Comparison of ENCODE assay signal across 9 mouse cellular contexts in the genomic region with DNA sequence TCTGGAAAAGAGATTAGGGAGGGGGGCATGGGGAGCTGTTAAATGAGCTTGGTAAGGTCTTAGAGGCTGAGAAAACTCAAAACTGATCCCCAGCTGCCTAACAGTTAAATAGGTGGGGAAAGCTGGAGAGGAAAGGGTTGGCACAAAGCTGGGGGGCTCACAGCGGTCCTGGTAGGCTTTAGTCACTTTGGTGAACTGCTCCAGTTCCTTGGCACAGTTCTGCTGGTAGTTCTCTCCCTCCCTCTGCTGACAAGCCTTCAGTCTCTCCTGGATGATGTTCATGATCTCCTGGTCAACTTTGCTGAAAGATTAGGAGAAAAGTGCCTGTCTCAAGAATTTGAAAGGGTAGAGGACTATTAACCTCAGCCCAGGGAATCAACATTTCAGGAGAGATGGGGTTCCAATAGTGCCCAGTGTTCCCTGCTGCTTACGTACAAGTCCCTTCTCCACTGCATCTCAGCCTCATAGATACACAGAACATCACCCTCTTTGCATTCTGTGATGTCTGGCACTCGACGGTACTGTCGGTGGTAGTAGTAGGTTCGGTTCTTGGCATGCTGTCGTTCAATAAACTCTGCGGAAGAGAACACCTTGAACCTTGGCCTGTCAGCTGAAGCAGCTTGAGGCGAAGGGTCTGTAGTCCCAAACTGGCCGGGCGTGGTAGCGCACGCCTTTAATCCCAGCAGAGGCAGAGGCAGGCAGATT. TPM values are rescaled to one million over a fixed set of nuclear protein-coding genes. Genes with fewer than 3 reads are reported as not detected.
DNase-seq lines count a peak whose midpoint lies in the region; ATAC-seq and TF ChIP-seq lines count a peak whose summit lies in the region.
"Had no signal": no experiment of that assay in that cellular context is flagged by ENCODE, and none has a peak within 500 bp of the region (broad histone marks: within the 10 kb centered on the region; RNA-seq: fewer than 3 reads in every experiment).

No protein-coding gene starts in this region.

- H3K27me3 ChIP-seq in lung, embryonic 15.5 days, result no peaks in the 10 kb centered on the region
- H3K27me3 ChIP-seq in lung, postnatal 0 days (replicated peaks; ENCODE audit: insufficient read depth, low read length), result no peaks in the 10 kb centered on the region
- no peaks in the 10 kb centered on the region for H3K27me3 ChIP-seq in embryonic facial prominence, embryonic 14.5 days (replicated peaks; ENCODE audit: control insufficient read depth, insufficient read depth, low read length)
- no peaks in the 10 kb centered on the region for H3K27me3 ChIP-seq in limb, embryonic 14.5 days (ENCODE audit: control insufficient read depth, insufficient read depth, low read length)
- no peaks in the 10 kb centered on the region for H3K27me3 ChIP-seq in stomach, embryonic 14.5 days (ENCODE audit: control insufficient read depth, insufficient read depth, low read length)

- TF ChIP-seq POLR2A in limb, embryonic 14.5 days (IDR thresholded peaks at IDR 0.05; ENCODE audit: borderline replicate concordance, extremely low read depth, insufficient read depth, insufficient read length), result no peak

- H3K4me3 ChIP-seq in lung, embryonic 15.5 days, result peak overlapping the region; percentile 84; the same call in 1 of the 2 replicates
- no peak overlapping the region for H3K4me3 ChIP-seq in lung, postnatal 0 days (ENCODE audit: low read depth, low read length)
- peak overlapping the region; percentile 70; the same call in 1 of the 2 replicates for H3K4me3 ChIP-seq in embryonic facial prominence, embryonic 14.5 days (ENCODE audit: low read depth, low read length)
- peak overlapping the region; percentile 90 for H3K4me3 ChIP-seq in limb, embryonic 14.5 days (replicated peaks; ENCODE audit: low read length)
- peak overlapping the region; percentile 78; the same call in 1 of the 2 replicates for H3K4me3 ChIP-seq in stomach, embryonic 14.5 days (ENCODE audit: low read depth, low read length)

- 0 out of 2 replicates have a peak overlapping the region, but pooled peaks have one; percentile 12 for H3K9ac ChIP-seq in lung, embryonic 15.5 days
- H3K9ac ChIP-seq in lung, postnatal 0 days (replicated peaks; ENCODE audit: low read depth), result no peak overlapping the region
- peak overlapping the region; percentile 14 for H3K9ac ChIP-seq in embryonic facial prominence, embryonic 14.5 days (ENCODE audit: low read depth, low read length)
- no peak overlapping the region for H3K9ac ChIP-seq in limb, embryonic 14.5 days (ENCODE audit: low read depth, low read length, severe bottlenecking)
- no peak overlapping the region for H3K9ac ChIP-seq in stomach, embryonic 14.5 days (replicated peaks; ENCODE audit: low read depth, low read length)

- 0 out of 2 replicates have a peak overlapping the region, but pooled peaks have one; percentile 0 for H3K27ac ChIP-seq in lung, embryonic 15.5 days
- no peak overlapping the region for H3K27ac ChIP-seq in lung, postnatal 0 days (ENCODE audit: low read length)
- no peak overlapping the region for H3K27ac ChIP-seq in embryonic facial prominence, embryonic 14.5 days (replicated peaks; ENCODE audit: low read depth, low read length)
- no peak overlapping the region for H3K27ac ChIP-seq in limb, embryonic 14.5 days (replicated peaks; ENCODE audit: low read depth, low read length)
- no peak overlapping the region for H3K27ac ChIP-seq in stomach, embryonic 14.5 days (ENCODE audit: low read length)

- TF ChIP-seq CTCF in lung, postnatal 0 days (IDR thresholded peaks at IDR 0.05), result no peak

- H3K4me2 ChIP-seq in lung, embryonic 15.5 days, result peak overlapping the region; percentile 81
- H3K4me2 ChIP-seq in lung, postnatal 0 days (replicated peaks; ENCODE audit: low read depth, low read length), result no peak overlapping the region
- H3K4me2 ChIP-seq in embryonic facial prominence, embryonic 14.5 days (ENCODE audit: low read depth, low read length), result peak overlapping the region; percentile 75
- peak overlapping the region; percentile 79; the same call in 1 of the 2 replicates for H3K4me2 ChIP-seq in limb, embryonic 14.5 days (replicated peaks; ENCODE audit: low read depth, low read length, severe bottlenecking)
- peak overlapping the region; percentile 84; the same call in 1 of the 2 replicates for H3K4me2 ChIP-seq in stomach, embryonic 14.5 days (replicated peaks; ENCODE audit: low read depth, low read length)

- intact Hi-C loops in gastrocnemius, postnatal 14 days (cut with DNase I; ENCODE audit: low total_unique reads), result no loop called here

- DNase-seq in lung, postnatal 0 days (ENCODE audit: low spot score), result no peak
- DNase-seq in embryonic facial prominence, embryonic 14.5 days (ENCODE audit: low spot score), result no peak
- no peak for DNase-seq in limb, embryonic 14.5 days (ENCODE audit: low spot score)
- DNase-seq in gastrocnemius, postnatal 14 days, result no peak
- no peak for DNase-seq in retina, postnatal 1 day
- DNase-seq in left cerebral cortex, adult 9 months (ENCODE audit: low spot score in 2 of 2), result no peak
- DNase-seq: cerebellum, postnatal 25 days had no signal

- ATAC-seq in lung, embryonic 15.5 days (ENCODE audit: borderline replicate concordance, extremely low read depth, low FRiP score, low TSS enrichment), result no peak
- no peak for ATAC-seq in lung, postnatal 0 days
- no peak for ATAC-seq in embryonic facial prominence, embryonic 14.5 days (ENCODE audit: low read depth)
- ATAC-seq in limb, embryonic 14.5 days (ENCODE audit: low FRiP score, low read depth), result no peak
- ATAC-seq in stomach, embryonic 14.5 days (ENCODE audit: insufficient number of reproducible peaks, insufficient read depth, low FRiP score, low read depth), result no peak

- 27% methylated on average over 13 of the region's 13 CpGs for WGBS in lung, embryonic 15.5 days
- 31% methylated on average over 13 of the region's 13 CpGs for WGBS in lung, postnatal 0 days
- WGBS in embryonic facial prominence, embryonic 14.5 days, result 28% methylated on average over 13 of the region's 13 CpGs
- WGBS in limb, embryonic 14.5 days, result 32% methylated on average over 13 of the region's 13 CpGs
- 38% methylated on average over 13 of the region's 13 CpGs for WGBS in stomach, embryonic 14.5 days

- peaks cover 20% of the 10 kb centered on the region for H3K36me3 ChIP-seq in lung, embryonic 15.5 days
- H3K36me3 ChIP-seq in lung, postnatal 0 days (ENCODE audit: insufficient read depth, low read length), result peaks cover 11% of the 10 kb centered on the region; the same call in 1 of the 2 replicates
- H3K36me3 ChIP-seq in embryonic facial prominence, embryonic 14.5 days (ENCODE audit: control insufficient read depth, insufficient read depth, low read length), result peaks cover 26% of the 10 kb centered on the region
- peaks cover 25% of the 10 kb centered on the region for H3K36me3 ChIP-seq in limb, embryonic 14.5 days (ENCODE audit: control insufficient read depth, insufficient read depth, low read length)
- peaks cover 13% of the 10 kb centered on the region for H3K36me3 ChIP-seq in stomach, embryonic 14.5 days (ENCODE audit: control insufficient read depth, insufficient read depth, low read length)

- no peaks in the 10 kb centered on the region for H3K9me3 ChIP-seq in lung, embryonic 15.5 days
- H3K9me3 ChIP-seq in lung, postnatal 0 days (ENCODE audit: low read length), result no peaks in the 10 kb centered on the region
- H3K9me3 ChIP-seq in embryonic facial prominence, embryonic 14.5 days (ENCODE audit: control insufficient read depth, low read length), result no peaks in the 10 kb centered on the region
- H3K9me3 ChIP-seq in limb, embryonic 14.5 days (ENCODE audit: control insufficient read depth, low read length), result no peaks in the 10 kb centered on the region
- no peaks in the 10 kb centered on the region for H3K9me3 ChIP-seq in stomach, embryonic 14.5 days (ENCODE audit: control insufficient read depth, low read depth, low read length)

- H3K4me1 ChIP-seq in lung, embryonic 15.5 days, result peaks cover 36% of the 10 kb centered on the region
- peaks cover 10% of the 10 kb centered on the region; the same call in 1 of the 2 replicates for H3K4me1 ChIP-seq in lung, postnatal 0 days (ENCODE audit: insufficient read depth, low read depth, low read length)
- peaks cover 15% of the 10 kb centered on the region for H3K4me1 ChIP-seq in embryonic facial prominence, embryonic 14.5 days (ENCODE audit: control insufficient read depth, insufficient read depth, low read length)
- peaks cover 21% of the 10 kb centered on the region for H3K4me1 ChIP-seq in limb, embryonic 14.5 days (ENCODE audit: control insufficient read depth, insufficient read depth, low read length)
- H3K4me1 ChIP-seq in stomach, embryonic 14.5 days (ENCODE audit: control insufficient read depth, insufficient read depth, low read length), result peaks cover 17% of the 10 kb centered on the region; the same call in 1 of the 2 replicates

- no peak for TF ChIP-seq EP300 in lung, postnatal 0 days (IDR thresholded peaks at IDR 0.05)

RNA-seq across cellular contexts. Expression of a gene that starts 1.9 kb away (rescaled TPM):
- polyA plus RNA-seq in lung, embryonic 15.5 days (2015; fragmentation: Nextera tagmentation; extraction: Ambion mirVana), result 186 and 193 TPM in 2 replicates
- polyA plus RNA-seq in lung, postnatal 0 days (2015; fragmentation: Nextera tagmentation; extraction: Ambion mirVana), result 205 and 206 TPM in 2 replicates
- 233 and 267 TPM in 2 replicates for polyA plus RNA-seq in embryonic facial prominence, embryonic 14.5 days (2014; fragmentation: Nextera tagmentation; extraction: Ambion mirVana)
- polyA plus RNA-seq in limb, embryonic 14.5 days (2012; rRNA removed), result 178 and 192 TPM in 2 replicates
- 235 and 237 TPM in 2 replicates for polyA plus RNA-seq in limb, embryonic 14.5 days (2014; fragmentation: Nextera tagmentation; extraction: Ambion mirVana)
- polyA plus RNA-seq in stomach, embryonic 14.5 days (2014; fragmentation: Nextera tagmentation; extraction: Ambion mirVana), result 226 and 259 TPM in 2 replicates
- total RNA-seq in gastrocnemius, postnatal 14 days (2021), result 100 to 1,000 TPM; 467 to 532 TPM

RNA-seq across cellular contexts. Expression of a gene that starts 4.5 kb away (rescaled TPM):
- polyA plus RNA-seq in lung, embryonic 15.5 days (2015; fragmentation: Nextera tagmentation; extraction: Ambion mirVana), result 1,576 and 1,662 TPM in 2 replicates
- polyA plus RNA-seq in lung, postnatal 0 days (2015; fragmentation: Nextera tagmentation; extraction: Ambion mirVana), result 755 and 834 TPM in 2 replicates
- polyA plus RNA-seq in embryonic facial prominence, embryonic 14.5 days (2014; fragmentation: Nextera tagmentation; extraction: Ambion mirVana), result 1,571 and 1,579 TPM in 2 replicates
- 2,709 and 3,185 TPM in 2 replicates for polyA plus RNA-seq in limb, embryonic 14.5 days (2012; rRNA removed)
- polyA plus RNA-seq in limb, embryonic 14.5 days (2014; fragmentation: Nextera tagmentation; extraction: Ambion mirVana), result 1,651 and 1,722 TPM in 2 replicates
- polyA plus RNA-seq in stomach, embryonic 14.5 days (2014; fragmentation: Nextera tagmentation; extraction: Ambion mirVana), result 1,483 and 1,587 TPM in 2 replicates
- 100 to 1,000 TPM; 643 to 719 TPM for total RNA-seq in gastrocnemius, postnatal 14 days (2021)

RNA-seq across cellular contexts. Expression of a gene that starts 4.5 kb away (rescaled TPM):
- 0.18 and 0.21 TPM in 2 replicates for polyA plus RNA-seq in lung, embryonic 15.5 days (2015; fragmentation: Nextera tagmentation; extraction: Ambion mirVana)
- polyA plus RNA-seq in lung, postnatal 0 days (2015; fragmentation: Nextera tagmentation; extraction: Ambion mirVana), result not detected in 2 replicates
- polyA plus RNA-seq in embryonic facial prominence, embryonic 14.5 days (2014; fragmentation: Nextera tagmentation; extraction: Ambion mirVana), result 0.17 TPM in 1 of 2 replicates, not detected in the other
- 0.85 and 0.98 TPM in 2 replicates for polyA plus RNA-seq in limb, embryonic 14.5 days (2012; rRNA removed)
- 0.19 and 0.40 TPM in 2 replicates for polyA plus RNA-seq in limb, embryonic 14.5 days (2014; fragmentation: Nextera tagmentation; extraction: Ambion mirVana)
- polyA plus RNA-seq in stomach, embryonic 14.5 days (2014; fragmentation: Nextera tagmentation; extraction: Ambion mirVana), result not detected in 2 replicates
- not detected for total RNA-seq in gastrocnemius, postnatal 14 days (2021)

RNA-seq across cellular contexts. Expression of a gene that starts 5.2 kb away (rescaled TPM):
- polyA plus RNA-seq in lung, embryonic 15.5 days (2015; fragmentation: Nextera tagmentation; extraction: Ambion mirVana), result 0.18 TPM in 1 of 2 replicates, not detected in the other
- polyA plus RNA-seq in lung, postnatal 0 days (2015; fragmentation: Nextera tagmentation; extraction: Ambion mirVana), result 0.19 and 0.31 TPM in 2 replicates
- polyA plus RNA-seq in embryonic facial prominence, embryonic 14.5 days (2014; fragmentation: Nextera tagmentation; extraction: Ambion mirVana), result 0.39 TPM in 1 of 2 replicates, not detected in the other
- polyA plus RNA-seq in limb, embryonic 14.5 days (2012; rRNA removed), result not detected in 2 replicates
- 0.19 TPM in 1 of 2 replicates, not detected in the other for polyA plus RNA-seq in limb, embryonic 14.5 days (2014; fragmentation: Nextera tagmentation; extraction: Ambion mirVana)
- 0.26 TPM in 1 of 2 replicates, not detected in the other for polyA plus RNA-seq in stomach, embryonic 14.5 days (2014; fragmentation: Nextera tagmentation; extraction: Ambion mirVana)
- total RNA-seq in gastrocnemius, postnatal 14 days (2021), result 100 to 1,000 TPM; 781 to 864 TPM

RNA-seq across cellular contexts. Expression of a gene that starts 14.1 kb away (rescaled TPM):
- 30.7 and 36.7 TPM in 2 replicates for polyA plus RNA-seq in lung, embryonic 15.5 days (2015; fragmentation: Nextera tagmentation; extraction: Ambion mirVana)
- 59.8 and 61.0 TPM in 2 replicates for polyA plus RNA-seq in lung, postnatal 0 days (2015; fragmentation: Nextera tagmentation; extraction: Ambion mirVana)
- polyA plus RNA-seq in embryonic facial prominence, embryonic 14.5 days (2014; fragmentation: Nextera tagmentation; extraction: Ambion mirVana), result 28.7 and 30.3 TPM in 2 replicates
- polyA plus RNA-seq in limb, embryonic 14.5 days (2012; rRNA removed), result 36.2 and 44.1 TPM in 2 replicates
- 29.8 and 29.9 TPM in 2 replicates for polyA plus RNA-seq in limb, embryonic 14.5 days (2014; fragmentation: Nextera tagmentation; extraction: Ambion mirVana)
- polyA plus RNA-seq in stomach, embryonic 14.5 days (2014; fragmentation: Nextera tagmentation; extraction: Ambion mirVana), result 40.3 and 41.3 TPM in 2 replicates
- total RNA-seq in gastrocnemius, postnatal 14 days (2021), result 100 to 1,000 TPM; 143 to 165 TPM

Comparison
In these comparisons a context has a peak if more than half of its experiments do, and no peak if none do; other contexts are left out.
1. H3K9ac ChIP-seq: peak in lung, embryonic 15.5 days (single experiment) and embryonic facial prominence, embryonic 14.5 days (single experiment); none in lung, postnatal 0 days (single experiment), limb, embryonic 14.5 days (single experiment) and stomach, embryonic 14.5 days (single experiment).